Mouse (Mus musculus): Measurements from ENCODE around the gene Carmil3. TPM values are rescaled to one million over a fixed set of nuclear protein-coding genes. Genes with fewer than 3 reads are reported as not detected.

The Carmil3 gene
- polyA plus RNA-seq, 1 experiment from 2014 or later = 34.7 TPM

Other genes starting within 250 kb of the Carmil3 start
- gene Dhrs4, start 11.9 kb upstream of the Carmil3 start, polyA plus RNA-seq (2014; fragmentation: Nextera tagmentation; extraction: Ambion mirVana) = 11.5 and 13.3 TPM in 2 replicates
- gene Cpne6, start 19.8 kb downstream of the Carmil3 start, polyA plus RNA-seq (2014; fragmentation: Nextera tagmentation; extraction: Ambion mirVana) = 0.74 and 1.4 TPM in 2 replicates
- 0.24 TPM in 1 of 2 replicates, not detected in the other for gene Nrl, start 34.3 kb downstream of the Carmil3 start, polyA plus RNA-seq (2014; fragmentation: Nextera tagmentation; extraction: Ambion mirVana)
- 15.8 and 16.2 TPM in 2 replicates for gene Pck2, start 49.6 kb downstream of the Carmil3 start, polyA plus RNA-seq (2014; fragmentation: Nextera tagmentation; extraction: Ambion mirVana)
- 133 and 134 TPM in 2 replicates for gene Dcaf11, start 69.4 kb downstream of the Carmil3 start, polyA plus RNA-seq (2014; fragmentation: Nextera tagmentation; extraction: Ambion mirVana)
- 1.7 and 2.1 TPM in 2 replicates for gene A730061H03Rik, start 69.8 kb downstream of the Carmil3 start, polyA plus RNA-seq (2014; fragmentation: Nextera tagmentation; extraction: Ambion mirVana)
- gene Fitm1, start 85.0 kb downstream of the Carmil3 start, polyA plus RNA-seq (2014; fragmentation: Nextera tagmentation; extraction: Ambion mirVana) = not detected in 2 replicates
- 189 and 217 TPM in 2 replicates for gene Psme1, start 87.5 kb downstream of the Carmil3 start, polyA plus RNA-seq (2014; fragmentation: Nextera tagmentation; extraction: Ambion mirVana)
- 17.3 and 32.8 TPM in 2 replicates for gene Emc9, start 94.7 kb downstream of the Carmil3 start, polyA plus RNA-seq (2014; fragmentation: Nextera tagmentation; extraction: Ambion mirVana)
- 165 and 182 TPM in 2 replicates for gene Psme2, start 100.5 kb downstream of the Carmil3 start, polyA plus RNA-seq (2014; fragmentation: Nextera tagmentation; extraction: Ambion mirVana)
- 15.6 and 17.1 TPM in 2 replicates for gene Rnf31, start 101.1 kb downstream of the Carmil3 start, polyA plus RNA-seq (2014; fragmentation: Nextera tagmentation; extraction: Ambion mirVana)
- 7.2 and 11.5 TPM in 2 replicates for gene Irf9, start 112.9 kb downstream of the Carmil3 start, polyA plus RNA-seq (2014; fragmentation: Nextera tagmentation; extraction: Ambion mirVana)
- gene Rec8, start 127.4 kb downstream of the Carmil3 start, polyA plus RNA-seq (2014; fragmentation: Nextera tagmentation; extraction: Ambion mirVana) = 2.6 and 8.2 TPM in 2 replicates
- 107 and 111 TPM in 2 replicates for gene Ipo4, start 145.3 kb downstream of the Carmil3 start, polyA plus RNA-seq (2014; fragmentation: Nextera tagmentation; extraction: Ambion mirVana)
- gene Gm49378, start 147.2 kb downstream of the Carmil3 start, polyA plus RNA-seq (2014; fragmentation: Nextera tagmentation; extraction: Ambion mirVana) = 2.6 and 4.1 TPM in 2 replicates
- gene Tm9sf1, start 153.2 kb downstream of the Carmil3 start, polyA plus RNA-seq (2014; fragmentation: Nextera tagmentation; extraction: Ambion mirVana) = 44.7 and 53.8 TPM in 2 replicates
- gene Tssk4, start 159.5 kb downstream of the Carmil3 start, polyA plus RNA-seq (2014; fragmentation: Nextera tagmentation; extraction: Ambion mirVana) = 0.35 and 0.47 TPM in 2 replicates
- 74.8 and 78.9 TPM in 2 replicates for gene Mdp1, start 169.9 kb downstream of the Carmil3 start, polyA plus RNA-seq (2014; fragmentation: Nextera tagmentation; extraction: Ambion mirVana)
- 41.0 and 42.3 TPM in 2 replicates for gene Gmpr2, start 181.3 kb downstream of the Carmil3 start, polyA plus RNA-seq (2014; fragmentation: Nextera tagmentation; extraction: Ambion mirVana)
- gene Nedd8, start 181.5 kb downstream of the Carmil3 start, polyA plus RNA-seq (2014; fragmentation: Nextera tagmentation; extraction: Ambion mirVana) = 529 and 660 TPM in 2 replicates
- 23.4 and 26.9 TPM in 2 replicates for gene Tinf2, start 191.2 kb downstream of the Carmil3 start, polyA plus RNA-seq (2014; fragmentation: Nextera tagmentation; extraction: Ambion mirVana)
- 0.14 and 0.36 TPM in 2 replicates for gene Tgm1, start 223.3 kb downstream of the Carmil3 start, polyA plus RNA-seq (2014; fragmentation: Nextera tagmentation; extraction: Ambion mirVana)
- 39.4 and 48.5 TPM in 2 replicates for gene Rabggta, start 231.6 kb downstream of the Carmil3 start, polyA plus RNA-seq (2014; fragmentation: Nextera tagmentation; extraction: Ambion mirVana)